Mouse (Mus musculus): ENCODE data around the gene Naa10.

Naa10 gene

DNA sequence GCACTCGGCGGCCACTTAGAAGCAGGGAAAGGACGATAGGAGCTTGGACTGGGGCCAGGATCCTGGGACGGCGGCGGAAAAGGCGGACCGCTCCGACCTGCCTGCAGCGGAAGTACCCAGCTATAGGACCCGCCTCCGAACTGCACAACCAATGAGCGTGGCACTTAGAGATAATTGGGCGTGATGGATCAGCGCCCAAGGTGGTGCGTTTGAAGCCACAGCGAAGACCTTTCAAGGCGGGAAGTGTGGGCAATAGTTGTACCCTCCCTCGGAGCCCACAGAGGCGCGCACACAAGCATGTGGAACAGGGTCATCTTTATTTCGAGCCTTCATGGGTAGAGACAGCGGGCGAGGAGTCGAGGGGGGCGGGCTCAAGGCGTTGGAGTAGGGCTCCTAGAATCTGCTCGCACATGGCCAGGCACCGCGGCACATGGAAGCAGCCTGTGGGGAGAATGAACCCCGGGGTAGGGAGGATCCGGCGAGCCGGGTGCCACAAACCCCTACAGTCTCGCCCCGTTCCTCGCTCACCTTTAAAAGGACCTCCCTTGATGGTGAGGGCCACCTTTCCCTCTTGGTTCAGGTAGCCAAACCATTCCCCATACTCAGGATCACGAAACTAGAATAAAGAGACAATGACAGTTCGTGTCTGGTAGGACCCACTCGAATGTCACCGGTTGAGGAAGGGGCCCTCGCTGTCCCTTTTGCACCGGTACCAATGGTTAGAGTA is at the start of gene Naa10, which contains the start of gene Arhgap4:
Gene Naa10 (minus strand): TSS at position 122 of the 727 bp plus-strand sequence.
Gene Arhgap4 (minus strand): TSS at position 48 of the 727 bp plus-strand sequence.
- DNase-seq (ENCODE audit: low read depth, low spot score), result peak; percentile 88

DNA sequence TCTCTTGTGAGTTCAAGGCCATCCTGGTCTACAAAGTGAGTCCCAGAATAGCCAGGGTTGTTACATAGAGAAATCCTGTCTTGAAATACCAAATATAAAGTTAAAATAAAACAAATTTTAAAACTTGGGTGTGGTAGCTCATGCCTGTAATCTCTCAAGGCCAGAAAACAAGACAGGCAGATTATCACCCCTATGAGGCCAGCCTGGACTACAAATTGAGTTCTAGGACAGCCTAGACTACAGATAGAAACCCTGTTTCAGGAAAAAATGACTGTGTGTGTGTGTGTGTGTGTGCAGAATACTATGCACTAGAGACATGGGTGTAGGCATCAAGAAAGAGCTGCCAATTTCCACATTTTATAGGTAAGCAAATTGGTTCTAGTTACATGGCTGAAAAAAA is 49.0 kb upstream of the Naa10 start:
- DNase-seq (ENCODE audit: low read depth, low spot score), result no peak

GRCm38 (mm10) chrX:73969729-73970128 is 48.0 kb upstream of the Naa10 start:
- no peak for DNase-seq (ENCODE audit: low read depth, low spot score)

DNA sequence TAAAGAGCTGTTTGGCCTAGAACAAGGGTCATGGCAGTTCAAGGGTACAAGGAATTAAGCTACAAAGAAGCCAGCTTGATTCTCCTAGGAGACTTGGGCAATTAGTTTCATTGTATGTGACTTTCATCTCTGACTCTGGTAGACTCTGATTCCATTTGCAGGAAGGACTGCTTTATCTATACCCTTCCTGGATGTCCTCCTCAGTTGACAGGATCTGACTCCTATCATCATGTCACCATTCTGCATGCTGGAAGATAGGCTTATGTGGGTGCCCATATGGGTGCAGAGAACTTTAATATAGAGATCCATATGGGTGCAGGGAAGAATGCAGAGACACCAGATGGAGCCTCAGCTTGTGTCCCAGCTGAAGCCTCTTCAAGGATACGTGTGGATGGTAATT is 47.4 kb upstream of the Naa10 start:
- no peak for DNase-seq (ENCODE audit: low read depth, low spot score)

DNA sequence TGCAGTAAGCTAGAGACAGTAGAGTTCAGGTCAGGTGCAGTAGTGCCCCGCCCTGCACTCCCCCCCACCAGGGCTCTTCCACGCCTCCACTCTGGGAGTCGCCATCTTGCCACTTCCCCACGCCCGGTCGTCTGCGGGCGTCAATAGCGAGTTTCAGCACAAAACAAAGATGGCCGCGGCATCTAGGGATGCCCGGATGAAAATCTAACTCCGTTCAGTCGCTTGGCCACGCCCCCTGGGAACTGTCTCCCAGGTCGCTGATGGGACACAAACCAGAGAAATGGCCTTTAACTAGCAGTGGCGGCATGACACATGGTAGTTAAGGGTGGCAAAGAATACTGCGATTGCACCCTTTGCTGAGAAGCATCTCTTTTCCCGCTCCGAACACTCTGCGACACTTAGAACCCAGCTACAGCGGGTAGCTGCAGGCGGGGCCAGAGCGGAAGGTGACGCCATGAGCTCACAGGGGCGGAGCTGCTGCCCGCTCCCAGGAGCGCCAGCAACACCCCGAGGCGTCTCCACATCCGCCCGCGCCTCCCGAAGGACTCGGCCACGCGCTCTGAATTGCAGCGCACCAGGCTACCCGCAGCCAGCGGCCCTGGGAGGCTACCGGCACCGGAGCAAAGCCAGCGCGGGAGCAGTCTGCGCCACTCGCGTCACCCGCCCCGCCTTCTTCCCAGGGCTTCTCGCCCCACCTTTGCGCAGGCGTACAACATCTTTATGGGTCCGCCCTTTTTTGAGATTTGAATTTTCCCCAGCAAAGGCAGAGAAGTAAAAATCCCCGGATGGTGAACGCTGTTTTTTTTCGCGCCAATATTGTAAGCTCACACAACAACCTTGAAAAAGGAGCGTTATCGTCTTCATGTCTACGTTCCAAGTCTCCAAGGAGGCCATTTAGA is 45.7 kb upstream of the Naa10 start:
- DNase-seq (ENCODE audit: low read depth, low spot score), result peak; percentile 92

- peak; percentile 92 for DNase-seq (ENCODE audit: low read depth, low spot score)
Measured at GRCm38 (mm10) chrX:73966248-73967176, 44.8 kb upstream of the Naa10 start, which contains the start of gene Hcfc1. TSS of gene Hcfc1 (minus strand) at chrX:73966357.

GRCm38 (mm10) chrX:73965307-73965706 is 43.6 kb upstream of the Naa10 start:
- peak; percentile 84 for DNase-seq (ENCODE audit: low read depth, low spot score)

GRCm38 (mm10) chrX:73964363-73964762 is 42.6 kb upstream of the Naa10 start:
- peak; percentile 58 for DNase-seq (ENCODE audit: low read depth, low spot score)

GRCm38 (mm10) chrX:73954988-73955387 is 33.2 kb upstream of the Naa10 start:
- no peak for DNase-seq (ENCODE audit: low read depth, low spot score)

GRCm38 (mm10) chrX:73952603-73953002 is 30.9 kb upstream of the Naa10 start:
- no peak for DNase-seq (ENCODE audit: low read depth, low spot score)

DNA sequence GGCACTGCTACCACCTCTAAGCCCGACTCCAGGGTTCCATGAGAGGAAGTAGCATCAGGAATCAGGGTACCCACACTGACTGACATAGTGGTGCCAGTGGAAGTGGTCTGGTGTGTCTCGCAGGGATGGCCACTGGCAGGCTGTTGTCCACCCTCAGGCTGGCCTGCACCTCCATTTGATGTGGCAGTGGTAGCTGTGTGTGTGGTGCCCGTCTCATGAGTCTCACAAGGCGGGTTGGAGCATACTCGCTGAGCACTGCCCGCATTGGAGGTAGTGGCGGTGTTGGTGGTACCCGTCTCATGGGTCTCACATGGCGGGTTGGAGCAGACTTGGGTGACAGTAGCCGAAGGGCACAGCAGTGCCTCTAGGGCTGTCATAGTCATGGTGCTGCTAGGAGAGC is 27.6 kb upstream of the Naa10 start:
- no peak for DNase-seq (ENCODE audit: low read depth, low spot score)

- DNase-seq (ENCODE audit: low read depth, low spot score), result peak; percentile 82
Measured at GRCm38 (mm10) chrX:73948647-73949046, 26.9 kb upstream of the Naa10 start.

DNA sequence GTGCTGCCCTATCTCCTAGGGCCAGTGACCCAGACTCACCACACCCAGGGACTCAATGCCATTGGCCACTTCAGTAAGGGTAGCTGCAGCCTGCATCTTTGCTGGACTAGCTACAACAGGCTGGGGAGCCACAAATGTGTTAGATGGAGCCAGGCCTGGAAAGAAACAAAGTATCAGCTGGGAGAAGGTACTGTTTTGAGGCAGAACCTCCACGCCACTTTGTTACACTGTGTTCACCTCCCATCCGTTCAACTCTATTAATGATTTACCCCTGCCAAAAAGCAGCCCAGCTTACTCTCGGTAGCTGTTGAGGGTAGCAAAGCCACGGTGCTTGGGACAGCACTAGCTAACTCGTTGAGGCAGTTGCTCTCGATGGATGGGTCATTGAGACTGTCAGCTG is 25.2 kb upstream of the Naa10 start:
- no peak for DNase-seq (ENCODE audit: low read depth, low spot score)

DNA sequence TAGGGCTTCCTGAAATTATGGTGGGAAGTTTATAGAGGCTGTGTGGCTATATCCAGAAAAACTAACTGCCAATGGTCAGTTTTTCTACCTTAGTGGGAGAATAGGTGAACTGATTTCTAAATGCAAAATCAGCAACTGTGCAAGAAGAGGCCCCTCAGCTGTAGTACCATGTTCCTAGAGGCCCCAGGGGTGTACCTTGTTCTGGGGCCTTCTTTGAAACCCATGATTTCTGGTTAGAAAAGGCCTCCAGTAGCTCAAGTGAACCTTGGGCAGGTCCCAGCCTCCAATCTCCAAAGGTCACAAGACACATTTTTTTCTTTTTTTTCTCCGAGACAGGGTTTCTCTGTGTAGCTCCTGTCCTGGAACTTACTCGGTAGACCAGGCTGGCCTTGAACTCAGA is 20.6 kb upstream of the Naa10 start:
- no peak for DNase-seq (ENCODE audit: low read depth, low spot score)

GRCm38 (mm10) chrX:73941860-73942259 is 20.1 kb upstream of the Naa10 start:
- no peak for DNase-seq (ENCODE audit: low read depth, low spot score)

GRCm38 (mm10) chrX:73931871-73932270 is 10.1 kb upstream of the Naa10 start:
- DNase-seq (ENCODE audit: low read depth, low spot score), result no peak

DNA sequence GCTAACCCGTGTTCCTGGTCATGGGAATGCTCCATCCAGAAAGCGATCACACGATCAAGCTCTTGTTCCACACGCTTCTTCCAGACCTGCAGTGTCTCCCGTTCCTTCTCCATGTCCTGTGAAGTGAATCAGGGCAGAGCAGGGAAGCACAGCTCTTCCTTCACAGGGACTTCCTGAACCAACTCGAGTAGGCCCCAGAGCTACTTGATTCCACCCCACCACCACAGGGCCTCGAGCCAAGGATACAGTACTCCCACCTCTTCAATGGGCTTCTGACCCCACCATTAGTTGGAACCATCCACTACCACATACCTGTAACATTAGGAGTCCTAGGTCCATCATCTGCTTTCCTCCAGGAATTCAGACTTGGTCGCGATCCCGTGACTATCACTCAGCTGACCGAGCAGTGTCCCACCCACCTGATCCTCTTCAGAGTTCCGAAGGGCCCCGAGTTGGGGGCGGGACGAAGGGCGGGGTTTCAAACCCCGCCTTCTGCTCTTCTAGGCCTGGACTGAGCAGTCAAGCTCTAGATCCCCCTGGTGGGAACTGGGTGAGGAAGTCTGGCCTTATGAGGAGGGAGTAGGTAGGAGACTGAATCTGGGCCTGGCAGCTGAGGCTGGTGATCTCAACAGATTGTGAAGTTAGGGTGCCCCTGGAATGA is 8.8 kb upstream of the Naa10 start, which contains the start of gene Renbp:
Gene Renbp (minus strand): TSS at position 449 of the 661 bp plus-strand sequence.
- DNase-seq (ENCODE audit: low read depth, low spot score), result peak; percentile 69

DNA sequence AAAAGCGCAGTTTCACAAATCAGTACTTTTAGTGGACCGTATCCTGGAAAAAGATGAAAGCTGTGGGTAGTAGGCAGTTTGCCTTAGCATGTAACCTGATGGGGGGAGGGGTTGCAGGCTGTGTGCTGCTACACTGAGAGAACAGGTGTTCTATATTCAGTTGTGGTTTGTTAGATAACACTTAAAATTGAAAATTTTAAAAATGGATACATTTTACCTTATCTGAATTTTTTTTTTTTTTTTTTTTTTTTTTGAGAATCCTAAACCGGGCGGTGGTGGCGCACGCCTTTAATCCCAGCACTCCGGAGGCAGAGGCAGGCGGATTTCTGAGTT is 772 bp upstream of the Naa10 start:
- peak; percentile 32 for DNase-seq (ENCODE audit: low read depth, low spot score)

- DNase-seq (ENCODE audit: low read depth, low spot score), result no peak
Measured at GRCm38 (mm10) chrX:73921285-73921822, 390 bp downstream of the Naa10 start.

- peak; percentile 50 for DNase-seq (ENCODE audit: low read depth, low spot score)
Measured at GRCm38 (mm10) chrX:73918631-73919030, 3.1 kb downstream of the Naa10 start.

DNA sequence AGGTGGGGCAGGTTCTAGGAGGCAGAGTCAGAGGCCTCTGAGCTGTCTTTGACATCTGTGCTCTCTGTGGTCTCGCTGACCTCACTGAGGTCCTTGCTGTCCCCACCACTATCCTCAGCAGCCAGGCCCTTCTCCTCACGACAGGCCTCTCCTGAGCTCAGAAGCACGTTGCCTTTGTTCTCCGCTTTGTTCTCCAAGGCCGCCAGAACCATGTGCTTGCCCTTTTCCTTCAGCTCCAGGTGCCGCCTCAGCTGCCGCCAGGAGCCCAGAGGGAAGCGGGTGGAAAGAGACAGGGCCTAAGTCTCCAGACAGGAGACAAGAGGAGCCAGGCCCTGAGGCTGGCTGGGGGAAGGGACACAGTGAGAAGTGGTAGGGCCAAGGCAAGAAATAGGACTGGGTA is 4.8 kb downstream of the Naa10 start:
- DNase-seq (ENCODE audit: low read depth, low spot score), result no peak
